Mouse (Mus musculus): ENCODE measurements at regions not wholly inside any gene's neighbourhood (a gene's known extent, or its start where the extent isn't known, plus 50 kb on each side); places are given as distances from the start of the nearest gene placed in this dataset.

DNA sequence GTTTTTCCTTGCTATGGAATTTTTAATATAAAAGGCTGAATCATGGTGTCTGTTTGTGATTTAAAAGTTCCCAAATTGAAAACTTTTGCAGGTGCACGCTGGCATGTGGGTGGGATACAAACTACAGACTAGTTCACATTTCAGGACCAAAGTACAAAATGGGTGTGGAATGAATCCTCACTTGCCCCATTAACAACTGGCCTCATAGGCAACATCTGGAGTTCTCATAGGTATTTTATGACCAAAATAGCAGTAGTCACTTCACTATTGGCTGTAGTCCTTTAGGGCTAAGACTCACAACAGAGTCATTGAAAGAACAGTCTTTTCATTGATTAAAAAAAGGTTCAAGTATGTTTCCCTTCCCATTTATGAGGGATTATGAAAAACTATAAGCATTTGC is 1828.5 kb upstream of the Sel1l start:
- no peaks in the 10 kb centered on the region for H3K27me3 ChIP-seq (ENCODE audit: insufficient read depth, low read length)
- H3K9me3 ChIP-seq (replicated peaks; ENCODE audit: low read length), result no peaks in the 10 kb centered on the region
- no peaks in the 10 kb centered on the region for H3K4me1 ChIP-seq (replicated peaks; ENCODE audit: insufficient read depth, low read length)
- ATAC-seq (replicated peaks; ENCODE audit: low FRiP score, low read depth) (no peak), DNase-seq (ENCODE audit: low spot score) (no peak)
- H3K4me2 ChIP-seq (ENCODE audit: low read length), result no peak overlapping the region
- no peaks in the 10 kb centered on the region for H3K36me3 ChIP-seq (ENCODE audit: insufficient read depth, low read length)
- no peak overlapping the region for H3K4me3 ChIP-seq (replicated peaks; ENCODE audit: low read depth, low read length)
- no peak overlapping the region for H3K27ac ChIP-seq
- TF ChIP-seq CTCF (IDR thresholded peaks at IDR 0.05; ENCODE audit: low read depth), result no peak
- WGBS, result 88% methylated on average over 1 of the region's 1 CpGs
- H3K9ac ChIP-seq (ENCODE audit: low read depth, low read length), result no peak overlapping the region

- DNase-seq (ENCODE audit: low spot score), result no peak
- H3K4me3 ChIP-seq (replicated peaks; ENCODE audit: low read depth, low read length), result no peak overlapping the region
- H3K9ac ChIP-seq (ENCODE audit: low read depth, low read length), result no peak overlapping the region
- no peak overlapping the region for H3K4me2 ChIP-seq (ENCODE audit: low read length)
- no peaks in the 10 kb centered on the region for H3K36me3 ChIP-seq (ENCODE audit: insufficient read depth, low read length)
- H3K27me3 ChIP-seq (ENCODE audit: insufficient read depth, low read length), result no peaks in the 10 kb centered on the region
- no peak overlapping the region for H3K27ac ChIP-seq
- TF ChIP-seq CTCF (IDR thresholded peaks at IDR 0.05; ENCODE audit: low read depth), result no peak
- no peak for ATAC-seq (replicated peaks; ENCODE audit: low FRiP score, low read depth)
- H3K4me1 ChIP-seq (replicated peaks; ENCODE audit: insufficient read depth, low read length), result no peaks in the 10 kb centered on the region
- no peaks in the 10 kb centered on the region for H3K9me3 ChIP-seq (replicated peaks; ENCODE audit: low read length)
These were observed 1826.1 kb upstream of the Sel1l start for GRCm38 (mm10) chr12:93675032-93675431.

DNA sequence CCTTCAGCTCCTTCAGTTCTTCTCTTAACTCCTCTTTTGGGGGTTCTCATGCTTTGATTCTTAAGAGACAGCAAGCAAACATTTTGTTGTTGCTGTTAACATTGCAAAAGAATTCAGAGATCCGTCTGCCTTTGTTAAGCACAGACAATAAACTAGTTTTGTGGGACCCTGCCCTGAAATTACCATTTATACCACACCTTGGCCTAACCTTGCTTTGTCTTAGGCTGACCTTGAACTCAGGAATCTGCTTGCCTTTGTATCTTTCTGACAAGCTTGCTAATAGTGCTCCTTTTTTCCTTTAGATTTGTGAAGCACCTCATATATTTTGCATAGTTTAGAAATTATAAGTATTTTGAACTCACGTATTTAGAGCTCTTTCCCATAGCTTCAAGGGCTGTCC is 1820.3 kb upstream of the Sel1l start:
- no peak for DNase-seq (ENCODE audit: low spot score)
- Histone ChIP-seq H3K4me1 (replicated peaks; ENCODE audit: insufficient read depth, low read length) (no peaks in the 10 kb centered on the region), H3K27me3 (ENCODE audit: insufficient read depth, low read length) (no peaks in the 10 kb centered on the region), H3K4me2 (ENCODE audit: low read length) (no peak overlapping the region), H3K36me3 (ENCODE audit: insufficient read depth, low read length) (no peaks in the 10 kb centered on the region), H3K9ac (ENCODE audit: low read depth, low read length) (no peak overlapping the region), H3K4me3 (replicated peaks; ENCODE audit: low read depth, low read length) (no peak overlapping the region), H3K27ac (no peak overlapping the region), H3K9me3 (replicated peaks; ENCODE audit: low read length) (no peaks in the 10 kb centered on the region)
- TF ChIP-seq CTCF (IDR thresholded peaks at IDR 0.05; ENCODE audit: low read depth), result no peak
- WGBS, result 86% methylated on average over 2 of the region's 2 CpGs
- ATAC-seq (replicated peaks; ENCODE audit: low FRiP score, low read depth), result no peak

DNA sequence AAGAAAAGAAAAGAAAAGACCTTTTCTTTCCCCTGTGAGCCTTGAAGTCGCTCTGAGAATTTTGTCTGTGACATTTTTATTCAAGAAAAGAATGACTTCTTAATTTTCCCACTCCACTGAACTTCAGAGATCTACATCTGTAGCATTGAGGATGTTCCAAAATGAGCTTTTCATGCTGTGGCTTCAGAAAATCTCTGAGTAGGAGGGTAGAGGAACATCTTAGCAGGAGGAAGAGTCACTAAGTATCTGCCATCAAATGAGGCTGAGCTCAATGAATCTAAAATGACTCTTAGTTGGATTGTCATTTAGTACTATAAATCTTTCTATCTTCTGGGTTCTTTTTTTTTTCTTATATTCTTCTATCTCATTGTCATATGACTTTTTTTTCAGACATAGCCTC is 1817.8 kb upstream of the Sel1l start:
- ATAC-seq (replicated peaks; ENCODE audit: low FRiP score, low read depth) (no peak), DNase-seq (ENCODE audit: low spot score) (no peak)
- 75% methylated on average over 1 of the region's 1 CpGs for WGBS

More for the DNA sequence above, 1817.8 kb upstream of the Sel1l start:
- no peaks in the 10 kb centered on the region for H3K36me3 ChIP-seq (ENCODE audit: insufficient read depth, low read length)
- no peak overlapping the region for H3K27ac ChIP-seq
- no peaks in the 10 kb centered on the region for H3K4me1 ChIP-seq (replicated peaks; ENCODE audit: insufficient read depth, low read length)
- no peaks in the 10 kb centered on the region for H3K9me3 ChIP-seq (replicated peaks; ENCODE audit: low read length)
- H3K27me3 ChIP-seq (ENCODE audit: insufficient read depth, low read length), result no peaks in the 10 kb centered on the region
- H3K9ac ChIP-seq (ENCODE audit: low read depth, low read length), result no peak overlapping the region
- no peak overlapping the region for H3K4me2 ChIP-seq (ENCODE audit: low read length)
- H3K4me3 ChIP-seq (replicated peaks; ENCODE audit: low read depth, low read length), result no peak overlapping the region
- TF ChIP-seq CTCF (IDR thresholded peaks at IDR 0.05; ENCODE audit: low read depth), result no peak

All from kidney, postnatal 0 days (tissue).